Mouse (Mus musculus) intestine, embryonic 16.5 days (tissue): Measurements from ENCODE around the gene Cacna1i. TPM values are rescaled to one million over a fixed set of nuclear protein-coding genes. Genes with fewer than 3 reads are reported as not detected.

Source experiments
- ATAC-seq: fragments of 200-750 bp; cut with Nextera tagmentation; 2 replicates; pipeline ENCODE4 v1.8.0; 2017; ENCODE audit warnings: moderate TSS enrichment, moderate library complexity
- H3K27ac ChIP-seq: fragments of 300-500 bp; sonication (generic); 2 replicates; pipeline ENCODE4 v1.5.1; 2014; ENCODE audit warnings: mild to moderate bottlenecking, low read length
- H3K27me3 ChIP-seq: fragments of 300-500 bp; sonication (generic); replicated peaks from 2 replicates; pipeline ENCODE4 v1.6.1; 2014; ENCODE audit warnings: low read length, control low read depth, mixed read lengths; ENCODE audit not compliant: control insufficient read depth, insufficient read depth
- H3K36me3 ChIP-seq: fragments of 300-500 bp; sonication (generic); 2 replicates; pipeline ENCODE4 v1.6.1; 2014; ENCODE audit warnings: low read length, control low read depth; ENCODE audit not compliant: control insufficient read depth, insufficient read depth
- H3K4me1 ChIP-seq: fragments of 300-500 bp; sonication (generic); 2 replicates; pipeline ENCODE4 v1.6.1; 2014; ENCODE audit warnings: low read length, control low read depth, mixed read lengths; ENCODE audit not compliant: control insufficient read depth, insufficient read depth
- H3K4me2 ChIP-seq: fragments of 300-500 bp; sonication (generic); 2 replicates; pipeline ENCODE4 v1.6.1; 2014; ENCODE audit warnings: low read depth, low read length, control low read depth
- H3K4me3 ChIP-seq: fragments of 300-500 bp; sonication (generic); 2 replicates; pipeline ENCODE4 v1.5.1; 2014; ENCODE audit warnings: mild to moderate bottlenecking, low read length
- H3K9ac ChIP-seq: fragments of 300-500 bp; sonication (generic); 2 replicates; pipeline ENCODE4 v1.6.1; 2014; ENCODE audit warnings: low read depth, low read length
- H3K9me3 ChIP-seq: fragments of 300-500 bp; sonication (generic); 2 replicates; pipeline ENCODE4 v1.6.1; 2016; ENCODE audit warnings: low read length, control low read depth; ENCODE audit not compliant: control insufficient read depth
- WGBS: fragments of 180-500 bp; shearing (Covaris S2); extraction: QIAGEN DNeasy Blood & Tissue Kit; methylation state at CpG from one replicate; pipeline ENCODE4 v1.1.7; 2014; 5-methylcytosine and 5-hydroxymethylcytosine counted together
- polyA plus RNA-seq: library from polyadenylated mRNA; unstranded; fragments of >200 nt; fragmentation: Nextera tagmentation; extraction: Ambion mirVana; gene quantifications from 2 replicates; pipeline ENCODE4 v1.2.1, GENCODE M21; 2015

The Cacna1i gene
- polyA plus RNA-seq, 1 experiment from 2014 or later, result not detected

GRCm38 (mm10) chr15:80266281-80266680 lies 20.8 kb upstream of the Cacna1i start:
- Histone ChIP-seq H3K4me1 (peaks cover 13% of the 10 kb centered on the region), H3K27ac (no peak overlapping the region), H3K9ac (no peak overlapping the region), H3K9me3 (peaks cover 6% of the 10 kb centered on the region; the same call in 1 of the 2 replicates), H3K27me3 (no peaks in the 10 kb centered on the region), H3K4me3 (no peak overlapping the region), H3K36me3 (no peaks in the 10 kb centered on the region), H3K4me2 (no peak overlapping the region)
- no peak for ATAC-seq
- WGBS, result 1% methylated on average over 2 of the region's 2 CpGs

- H3K9ac ChIP-seq, result no peak overlapping the region
- H3K4me3 ChIP-seq, result no peak overlapping the region
- WGBS, result 63% methylated on average over 3 of the region's 3 CpGs
- H3K27ac ChIP-seq, result no peak overlapping the region
- no peaks in the 10 kb centered on the region for H3K36me3 ChIP-seq
- no peaks in the 10 kb centered on the region for H3K4me1 ChIP-seq
- H3K27me3 ChIP-seq, result no peaks in the 10 kb centered on the region
- H3K4me2 ChIP-seq, result no peak overlapping the region
- peaks cover 6% of the 10 kb centered on the region; the same call in 1 of the 2 replicates for H3K9me3 ChIP-seq
- ATAC-seq, result no peak
Measured at GRCm38 (mm10) chr15:80271858-80272396, 15.1 kb upstream of the Cacna1i start.

- H3K27me3 ChIP-seq, result no peaks in the 10 kb centered on the region
- no peaks in the 10 kb centered on the region for H3K36me3 ChIP-seq
- no peaks in the 10 kb centered on the region for H3K4me1 ChIP-seq
- H3K4me2 ChIP-seq, result no peak overlapping the region
- H3K27ac ChIP-seq, result no peak overlapping the region
- H3K4me3 ChIP-seq, result no peak overlapping the region
- no peak for ATAC-seq
- H3K9me3 ChIP-seq, result no peaks in the 10 kb centered on the region
- H3K9ac ChIP-seq, result no peak overlapping the region
- 46% methylated on average over 9 of the region's 9 CpGs for WGBS
Measured at GRCm38 (mm10) chr15:80277107-80277506, 9.9 kb upstream of the Cacna1i start.

- WGBS, result 2% methylated on average over 6 of the region's 6 CpGs
- H3K36me3 ChIP-seq, result no peaks in the 10 kb centered on the region
- no peaks in the 10 kb centered on the region for H3K9me3 ChIP-seq
- no peak for ATAC-seq
- H3K27ac ChIP-seq, result no peak overlapping the region
- no peak overlapping the region for H3K4me2 ChIP-seq
- H3K9ac ChIP-seq, result no peak overlapping the region
- no peak overlapping the region for H3K4me3 ChIP-seq
- H3K27me3 ChIP-seq, result no peaks in the 10 kb centered on the region
- no peaks in the 10 kb centered on the region for H3K4me1 ChIP-seq
Measured at GRCm38 (mm10) chr15:80277625-80278024, 9.4 kb upstream of the Cacna1i start.

GRCm38 (mm10) chr15:80278121-80278759 lies 8.8 kb upstream of the Cacna1i start:
- Histone ChIP-seq H3K27me3 (no peaks in the 10 kb centered on the region), H3K9ac (no peak overlapping the region), H3K36me3 (no peaks in the 10 kb centered on the region), H3K27ac (no peak overlapping the region), H3K4me3 (no peak overlapping the region), H3K9me3 (no peaks in the 10 kb centered on the region), H3K4me2 (no peak overlapping the region), H3K4me1 (no peaks in the 10 kb centered on the region)
- no peak for ATAC-seq
- WGBS, result 57% methylated on average over 5 of the region's 5 CpGs

- no peak for ATAC-seq
- Histone ChIP-seq H3K4me3 (no peak overlapping the region), H3K27ac (no peak overlapping the region)
Measured at GRCm38 (mm10) chr15:80279053-80279452, 8.0 kb upstream of the Cacna1i start.

GRCm38 (mm10) chr15:80280646-80281045 lies 6.4 kb upstream of the Cacna1i start:
- H3K27ac ChIP-seq, result no peak overlapping the region
- H3K4me1 ChIP-seq, result no peaks in the 10 kb centered on the region
- H3K27me3 ChIP-seq, result peaks cover 15% of the 10 kb centered on the region
- 24% methylated on average over 6 of the region's 6 CpGs for WGBS
- ATAC-seq, result no peak
- no peaks in the 10 kb centered on the region for H3K36me3 ChIP-seq
- H3K4me3 ChIP-seq, result no peak overlapping the region
- no peak overlapping the region for H3K9ac ChIP-seq
- H3K9me3 ChIP-seq, result no peaks in the 10 kb centered on the region
- H3K4me2 ChIP-seq, result no peak overlapping the region

More at GRCm38 (mm10) chr15:80279053-80279452, 8.0 kb upstream of the Cacna1i start:
- Histone ChIP-seq H3K36me3 (no peaks in the 10 kb centered on the region), H3K9me3 (no peaks in the 10 kb centered on the region), H3K4me1 (no peaks in the 10 kb centered on the region), H3K27me3 (no peaks in the 10 kb centered on the region; the same call in 1 of the 2 replicates), H3K9ac (no peak overlapping the region), H3K4me2 (no peak overlapping the region)
- 89% methylated on average over 2 of the region's 2 CpGs for WGBS

- Histone ChIP-seq H3K27me3 (peaks cover 63% of the 10 kb centered on the region), H3K36me3 (no peaks in the 10 kb centered on the region), H3K4me2 (peak overlapping the region; percentile 95), H3K4me1 (peaks cover 8% of the 10 kb centered on the region), H3K27ac (no peak overlapping the region), H3K9ac (no peak overlapping the region), H3K4me3 (peak overlapping the region; percentile 50), H3K9me3 (no peaks in the 10 kb centered on the region)
- no peak for ATAC-seq
- WGBS, result 7% methylated on average over 23 of the region's 23 CpGs
Measured at GRCm38 (mm10) chr15:80288036-80288435, 998 bp downstream of the Cacna1i start.

- ATAC-seq, result no peak
- Histone ChIP-seq H3K4me2 (no peak overlapping the region), H3K36me3 (no peaks in the 10 kb centered on the region), H3K9ac (no peak overlapping the region), H3K27ac (no peak overlapping the region), H3K9me3 (no peaks in the 10 kb centered on the region), H3K27me3 (peaks cover 59% of the 10 kb centered on the region), H3K4me3 (no peak overlapping the region), H3K4me1 (peaks cover 8% of the 10 kb centered on the region)
- 8% methylated on average over 10 of the region's 10 CpGs for WGBS
Measured at GRCm38 (mm10) chr15:80289436-80289835, 2.4 kb downstream of the Cacna1i start.
